Mouse (Mus musculus): ENCODE measurements around the gene Tnfaip1. TPM values are rescaled to one million over a fixed set of nuclear protein-coding genes. Genes with fewer than 3 reads are reported as not detected.

Tnfaip1 gene
- total and polyA plus RNA-seq, 2 experiments: 11.5 to 16.7 TPM

GRCm38 (mm10) chr11:78483639-78484038 lies 52.5 kb downstream of the Tnfaip1 start:
- WGBS: 58% methylated on average over 7 of the region's 7 CpGs
- DNase-seq (ENCODE audit: extremely low read depth, low read depth, low spot score): no peak
- Histone ChIP-seq H3K36me3 (ENCODE audit: control insufficient read depth, insufficient read depth, low read length) (no peaks in the 10 kb centered on the region), H3K4me1 (ENCODE audit: control insufficient read depth, insufficient read depth, low read length) (no peaks in the 10 kb centered on the region), H3K27ac (replicated peaks; ENCODE audit: insufficient read depth, low read depth, low read length) (no peak overlapping the region), H3K27me3 (ENCODE audit: control insufficient read depth, insufficient read depth, low read length) (peaks cover 6% of the 10 kb centered on the region; the same call in 1 of the 2 replicates), H3K79me2 (ENCODE audit: control insufficient read depth, insufficient read depth, low read length) (no peaks in the 10 kb centered on the region), H3K9ac (ENCODE audit: low read depth, low read length) (no peak overlapping the region), H3K4me3 (ENCODE audit: insufficient read depth, low read depth, low read length) (no peak overlapping the region)
- TF ChIP-seq CTCF (IDR thresholded peaks at IDR 0.05; ENCODE audit: low read depth, low read length): no peak
- TF ChIP-seq POLR2A (IDR thresholded peaks at IDR 0.05; ENCODE audit: extremely low read depth, insufficient read depth, low read length): no peak

GRCm38 (mm10) chr11:78475289-78475688 lies 60.8 kb downstream of the Tnfaip1 start:
- no peak overlapping the region for H3K27ac ChIP-seq (replicated peaks; ENCODE audit: insufficient read depth, low read depth, low read length)
- DNase-seq (ENCODE audit: extremely low read depth, low read depth, low spot score): no peak

More at GRCm38 (mm10) chr11:78475289-78475688, 60.8 kb downstream of the Tnfaip1 start:
- Histone ChIP-seq H3K36me3 (ENCODE audit: control insufficient read depth, insufficient read depth, low read length) (no peaks in the 10 kb centered on the region), H3K9ac (ENCODE audit: low read depth, low read length) (no peak overlapping the region), H3K79me2 (ENCODE audit: control insufficient read depth, insufficient read depth, low read length) (no peaks in the 10 kb centered on the region), H3K4me3 (ENCODE audit: insufficient read depth, low read depth, low read length) (no peak overlapping the region), H3K27me3 (ENCODE audit: control insufficient read depth, insufficient read depth, low read length) (no peaks in the 10 kb centered on the region), H3K4me1 (ENCODE audit: control insufficient read depth, insufficient read depth, low read length) (no peaks in the 10 kb centered on the region)
- no peak for TF ChIP-seq CTCF (IDR thresholded peaks at IDR 0.05; ENCODE audit: low read depth, low read length)
- no peak for TF ChIP-seq POLR2A (IDR thresholded peaks at IDR 0.05; ENCODE audit: extremely low read depth, insufficient read depth, low read length)
- 74% methylated on average over 3 of the region's 3 CpGs for WGBS

Other genes with a start within 250 kb of the Tnfaip1 start
- gene BC030499, start 245.5 kb downstream of the Tnfaip1 start, total RNA-seq (2014; rRNA removed): 0.18 and 0.27 TPM in 2 replicates
- gene BC030499, start 245.5 kb downstream of the Tnfaip1 start, polyA plus RNA-seq (2012; rRNA removed): 0.11 and 0.13 TPM in 2 replicates
- 0.54 and 0.83 TPM in 2 replicates for gene Spag5, start 234.8 kb downstream of the Tnfaip1 start, total RNA-seq (2014; rRNA removed)
- 0.15 and 0.19 TPM in 2 replicates for gene Spag5, start 234.8 kb downstream of the Tnfaip1 start, polyA plus RNA-seq (2012; rRNA removed)
- gene Aldoc, start 213.4 kb downstream of the Tnfaip1 start, total RNA-seq (2014; rRNA removed): 15.8 and 16.9 TPM in 2 replicates
- 8.8 and 19.1 TPM in 2 replicates for gene Aldoc, start 213.4 kb downstream of the Tnfaip1 start, polyA plus RNA-seq (2012; rRNA removed)
- gene Pigs, start 207.9 kb downstream of the Tnfaip1 start, total RNA-seq (2014; rRNA removed): 6.6 and 8.6 TPM in 2 replicates
- 34.9 and 35.5 TPM in 2 replicates for gene Pigs, start 207.9 kb downstream of the Tnfaip1 start, polyA plus RNA-seq (2012; rRNA removed)
- 5.5 and 7.2 TPM in 2 replicates for gene Unc119, start 192.8 kb downstream of the Tnfaip1 start, total RNA-seq (2014; rRNA removed)
- 7.7 and 12.7 TPM in 2 replicates for gene Unc119, start 192.8 kb downstream of the Tnfaip1 start, polyA plus RNA-seq (2012; rRNA removed)
- not detected in 2 replicates for gene Foxn1, start 149.8 kb downstream of the Tnfaip1 start, total RNA-seq (2014; rRNA removed)
- not detected in 2 replicates for gene Foxn1, start 149.8 kb downstream of the Tnfaip1 start, polyA plus RNA-seq (2012; rRNA removed)
- 0.65 and 1.9 TPM in 2 replicates for gene Slc13a2, start 114.1 kb downstream of the Tnfaip1 start, total RNA-seq (2014; rRNA removed)
- gene Slc13a2, start 114.1 kb downstream of the Tnfaip1 start, polyA plus RNA-seq (2012; rRNA removed): 4.7 and 5.6 TPM in 2 replicates
- 36.2 and 38.0 TPM in 2 replicates for gene Slc46a1, start 70.6 kb downstream of the Tnfaip1 start, total RNA-seq (2014; rRNA removed)
- gene Slc46a1, start 70.6 kb downstream of the Tnfaip1 start, polyA plus RNA-seq (2012; rRNA removed): 133 and 146 TPM in 2 replicates
- 0.09 and 0.34 TPM in 2 replicates for gene Sarm1, start 38.6 kb downstream of the Tnfaip1 start, total RNA-seq (2014; rRNA removed)
- gene Sarm1, start 38.6 kb downstream of the Tnfaip1 start, polyA plus RNA-seq (2012; rRNA removed): 0.21 and 0.24 TPM in 2 replicates
- 2,089 and 2,597 TPM in 2 replicates for gene Vtn, start 37.2 kb downstream of the Tnfaip1 start, total RNA-seq (2014; rRNA removed)
- 3,152 and 3,193 TPM in 2 replicates for gene Vtn, start 37.2 kb downstream of the Tnfaip1 start, polyA plus RNA-seq (2012; rRNA removed)
- gene Sebox, start 32.9 kb downstream of the Tnfaip1 start, total RNA-seq (2014; rRNA removed): 0.34 and 0.37 TPM in 2 replicates
- 0.36 and 0.91 TPM in 2 replicates for gene Sebox, start 32.9 kb downstream of the Tnfaip1 start, polyA plus RNA-seq (2012; rRNA removed)
- gene Tmem199, start 24.2 kb downstream of the Tnfaip1 start, total RNA-seq (2014; rRNA removed): 7.7 and 10.8 TPM in 2 replicates
- gene Tmem199, start 24.2 kb downstream of the Tnfaip1 start, polyA plus RNA-seq (2012; rRNA removed): 5.9 and 6.1 TPM in 2 replicates
- gene Poldip2, start 24.1 kb downstream of the Tnfaip1 start, total RNA-seq (2014; rRNA removed): 63.5 and 67.5 TPM in 2 replicates
- 77.6 and 80.9 TPM in 2 replicates for gene Poldip2, start 24.1 kb downstream of the Tnfaip1 start, polyA plus RNA-seq (2012; rRNA removed)
- 107 and 120 TPM in 2 replicates for gene Ift20, start within 50 bp of the Tnfaip1 start, total RNA-seq (2014; rRNA removed)
- 80.7 and 84.2 TPM in 2 replicates for gene Ift20, start within 50 bp of the Tnfaip1 start, polyA plus RNA-seq (2012; rRNA removed)
- gene Tmem97, start 14.4 kb upstream of the Tnfaip1 start, total RNA-seq (2014; rRNA removed): 102 and 123 TPM in 2 replicates
- gene Tmem97, start 14.4 kb upstream of the Tnfaip1 start, polyA plus RNA-seq (2012; rRNA removed): 76.5 and 91.6 TPM in 2 replicates
- 7.0 and 7.5 TPM in 2 replicates for gene Nlk, start 161.0 kb upstream of the Tnfaip1 start, total RNA-seq (2014; rRNA removed)
- 4.8 and 5.5 TPM in 2 replicates for gene Nlk, start 161.0 kb upstream of the Tnfaip1 start, polyA plus RNA-seq (2012; rRNA removed)
- 13.4 and 14.1 TPM in 2 replicates for gene Ccnq, start 215.4 kb upstream of the Tnfaip1 start, total RNA-seq (2014; rRNA removed)
- gene Ccnq, start 215.4 kb upstream of the Tnfaip1 start, polyA plus RNA-seq (2012; rRNA removed): 23.4 and 27.9 TPM in 2 replicates

All from liver, adult 2 months (tissue).